In genomic region chr1:23920275-23920674, GRCm38 (mm10) we compare ENCODE assay signal across 8 mouse cellular contexts. TPM values are rescaled to one million over a fixed set of nuclear protein-coding genes. Genes with fewer than 3 reads are reported as not detected.
DNase-seq lines count a peak whose midpoint lies in the region; ATAC-seq and TF ChIP-seq lines count a peak whose summit lies in the region.

No protein-coding gene starts in this region.

- no peaks in the 10 kb centered on the region for H3K36me3 ChIP-seq in forebrain, embryonic 10.5 days (replicated peaks)
- no peaks in the 10 kb centered on the region for H3K36me3 ChIP-seq in intestine, postnatal 0 days (ENCODE audit: control insufficient read depth, insufficient read depth)

- H3K27ac ChIP-seq in layer of hippocampus, adult 2 months: peak overlapping the region; percentile 49
- no peak overlapping the region for H3K27ac ChIP-seq in forebrain, embryonic 10.5 days
- H3K27ac ChIP-seq in intestine, postnatal 0 days (ENCODE audit: low read depth, low read length): no peak overlapping the region

- WGBS in forebrain, embryonic 10.5 days: 50% methylated on average over 2 of the region's 2 CpGs
- WGBS in intestine, postnatal 0 days: 18% methylated on average over 2 of the region's 2 CpGs

- peak; percentile 62; the same call in 1 of the 2 replicates for ATAC-seq in cerebellum, adult (ENCODE audit: insufficient number of reproducible peaks, low FRiP score, low TSS enrichment)
- ATAC-seq in intestine, postnatal 0 days: no peak

- peaks cover 19% of the 10 kb centered on the region for H3K4me1 ChIP-seq in forebrain, embryonic 10.5 days
- H3K4me1 ChIP-seq in intestine, postnatal 0 days (replicated peaks; ENCODE audit: control insufficient read depth, insufficient read depth, low read length): peaks cover 12% of the 10 kb centered on the region

- no peaks in the 10 kb centered on the region for H3K9me3 ChIP-seq in forebrain, embryonic 10.5 days
- H3K9me3 ChIP-seq in intestine, postnatal 0 days (ENCODE audit: control insufficient read depth): no peaks in the 10 kb centered on the region

- no peak for DNase-seq in layer of hippocampus, adult 2 months (ENCODE audit: low spot score in 2 of 2)
- no peak for DNase-seq in layer of hippocampus, postnatal 25 days (ENCODE audit: extremely low spot score in 1 of 2, low spot score in 1 of 2)
- no peak for DNase-seq in forebrain, embryonic 10.5 days (ENCODE audit: extremely low spot score, low spot score)
- DNase-seq in mesoderm, embryonic 11.5 days (ENCODE audit: low read depth, low spot score): peak; percentile 23
- DNase-seq in urinary bladder, adult 18-20 months (ENCODE audit: low spot score in 2 of 2): no peak
- DNase-seq in layer of hippocampus, adult 11-12 months (ENCODE audit: low spot score): no peak

- peak overlapping the region; percentile 84; the same call in 1 of the 2 replicates for H3K4me2 ChIP-seq in intestine, postnatal 0 days (replicated peaks; ENCODE audit: low read depth)

- H3K9ac ChIP-seq in intestine, postnatal 0 days (ENCODE audit: low read depth, low read length): no peak overlapping the region; the same call in 1 of the 2 replicates

- H3K27me3 ChIP-seq in forebrain, embryonic 10.5 days (ENCODE audit: poor library complexity, severe bottlenecking): peaks cover 7% of the 10 kb centered on the region; the same call in 1 of the 2 replicates
- no peaks in the 10 kb centered on the region for H3K27me3 ChIP-seq in intestine, postnatal 0 days (replicated peaks; ENCODE audit: control insufficient read depth, insufficient read depth, low read length)

- TF ChIP-seq CTCF in layer of hippocampus, adult 2 months (conservative IDR thresholded peaks at IDR 0.05): peak; percentile 54
- TF ChIP-seq CTCF in intestine, postnatal 0 days (IDR thresholded peaks at IDR 0.05; ENCODE audit: low read depth): peak; percentile 50

- peak overlapping the region; percentile 72 for H3K4me3 ChIP-seq in layer of hippocampus, adult 2 months
- peak overlapping the region; percentile 91; the same call in 1 of the 2 replicates for H3K4me3 ChIP-seq in forebrain, embryonic 10.5 days
- H3K4me3 ChIP-seq in intestine, postnatal 0 days (ENCODE audit: low read depth, low read length): no peak overlapping the region

RNA-seq across cellular contexts. Expression of gene Smap1, which starts 1.8 kb away (rescaled TPM):
- total RNA-seq in layer of hippocampus, adult 2 months (2021): 100 to 1,000 TPM; 132 TPM
- 100 to 1,000 TPM; 144 to 159 TPM for total RNA-seq in layer of hippocampus, postnatal 25 days (2021)
- 29.1 and 29.4 TPM in 2 replicates for polyA plus RNA-seq in forebrain, embryonic 10.5 days (2016; fragmentation: Nextera tagmentation; extraction: Ambion mirVana)
- 54.7 and 62.6 TPM in 2 replicates for polyA plus RNA-seq in intestine, postnatal 0 days (2015; fragmentation: Nextera tagmentation; extraction: Ambion mirVana)
